Mouse (Mus musculus) embryonic fibroblast, embryonic 13.5 days (primary cell): ENCODE data around the gene Rasgrp2. TPM values are rescaled to one million over a fixed set of nuclear protein-coding genes. Genes with fewer than 3 reads are reported as not detected.

ENCODE experiments used
- H3K27ac ChIP-seq: 2 replicates; pipeline ENCODE4 v1.5.1; 2012; ENCODE audit warnings: low read length, control low read depth, inconsistent platforms; ENCODE audit not compliant: insufficient read depth
- H3K4me1 ChIP-seq: 2 replicates; pipeline ENCODE4 v1.6.1; 2011; ENCODE audit warnings: low read length; ENCODE audit not compliant: control insufficient read depth, insufficient read depth
- H3K4me3 ChIP-seq: 2 replicates; pipeline ENCODE4 v1.5.1; 2011; ENCODE audit warnings: mild to moderate bottlenecking, control low read depth, low read length; ENCODE audit not compliant: insufficient read depth
- CTCF ChIP-seq: IDR thresholded peaks from 2 replicates; pipeline ENCODE4 v1.5.1; 2011; ENCODE audit warnings: mild to moderate bottlenecking, control low read depth, low read length, moderate library complexity, borderline replicate concordance; ENCODE audit not compliant: insufficient read depth
- POLR2A ChIP-seq: IDR thresholded peaks from 2 replicates; pipeline ENCODE4 v1.6.1; 2011; ENCODE audit warnings: low read depth, mild to moderate bottlenecking, control low read depth, low read length, moderate library complexity
- polyA plus RNA-seq: library from polyadenylated mRNA; stranded (reverse); fragments of >200 nt; gene quantifications from 2 replicates; pipeline ENCODE4 v1.2.4, GENCODE M21; 2011; ENCODE audit warnings: low read depth; ENCODE audit not compliant: missing spikeins, insufficient read length

Gene Rasgrp2
- polyA plus RNA-seq, 1 experiment = 1.8 TPM

GRCm38 (mm10) chr19:6392743-6393393 is 6.3 kb upstream of the Rasgrp2 start:
- Histone ChIP-seq H3K4me1 (no peaks in the 10 kb centered on the region), H3K4me3 (no peak overlapping the region), H3K27ac (no peak overlapping the region)
- TF ChIP-seq POLR2A (no peak), CTCF (no peak; the same call in 1 of the 2 replicates)

- no peaks in the 10 kb centered on the region for H3K4me1 ChIP-seq
Measured at GRCm38 (mm10) chr19:6393637-6394036, 5.5 kb upstream of the Rasgrp2 start.

GRCm38 (mm10) chr19:6396237-6396636 is 2.9 kb upstream of the Rasgrp2 start:
- TF ChIP-seq CTCF = no peak
- TF ChIP-seq POLR2A = no peak
- no peak overlapping the region for H3K27ac ChIP-seq
- no peak overlapping the region for H3K4me3 ChIP-seq
- no peaks in the 10 kb centered on the region for H3K4me1 ChIP-seq

More at GRCm38 (mm10) chr19:6393637-6394036, 5.5 kb upstream of the Rasgrp2 start:
- no peak overlapping the region for H3K27ac ChIP-seq
- TF ChIP-seq CTCF (no peak), POLR2A (no peak)
- H3K4me3 ChIP-seq = no peak overlapping the region

- TF ChIP-seq CTCF (no peak), POLR2A (no peak)
- no peak overlapping the region for H3K27ac ChIP-seq
- H3K4me3 ChIP-seq = no peak overlapping the region
- no peaks in the 10 kb centered on the region for H3K4me1 ChIP-seq
Measured at GRCm38 (mm10) chr19:6397582-6398249, 1.4 kb upstream of the Rasgrp2 start.

- no peak overlapping the region for H3K27ac ChIP-seq
- TF ChIP-seq CTCF (no peak), POLR2A (no peak)
- no peaks in the 10 kb centered on the region for H3K4me1 ChIP-seq
- peak overlapping the region; percentile 33 for H3K4me3 ChIP-seq
Measured at GRCm38 (mm10) chr19:6398447-6399284, 474 bp upstream of the Rasgrp2 start.

GRCm38 (mm10) chr19:6400096-6401086 is 1.3 kb downstream of the Rasgrp2 start:
- H3K4me3 ChIP-seq = no peak overlapping the region; the same call in 1 of the 2 replicates
- H3K4me1 ChIP-seq = no peaks in the 10 kb centered on the region
- no peak overlapping the region for H3K27ac ChIP-seq

GRCm38 (mm10) chr19:6401131-6401815 is 2.1 kb downstream of the Rasgrp2 start:
- Histone ChIP-seq H3K4me1 (no peaks in the 10 kb centered on the region), H3K4me3 (no peak overlapping the region), H3K27ac (no peak overlapping the region)
- TF ChIP-seq CTCF = peak; percentile 71
- no peak for TF ChIP-seq POLR2A

More at GRCm38 (mm10) chr19:6400096-6401086, 1.3 kb downstream of the Rasgrp2 start:
- no peak for TF ChIP-seq CTCF
- no peak for TF ChIP-seq POLR2A

GRCm38 (mm10) chr19:6401951-6402350 is 2.8 kb downstream of the Rasgrp2 start:
- Histone ChIP-seq H3K4me1 (no peaks in the 10 kb centered on the region), H3K4me3 (no peak overlapping the region), H3K27ac (no peak overlapping the region)
- no peak for TF ChIP-seq POLR2A
- TF ChIP-seq CTCF = no peak
